Mouse (Mus musculus) myocyte (in vitro differentiated cells): ENCODE results near the gene Pigk.

Source experiments
- CEBPB ChIP-seq: IDR thresholded peaks from 2 replicates; pipeline ENCODE4 v1.6.1; 2011; ENCODE audit warnings: mild to moderate bottlenecking, moderate library complexity; ENCODE audit not compliant: poor library complexity, insufficient read depth, severe bottlenecking
- E2F4 ChIP-seq: IDR thresholded peaks from one replicate; pipeline ENCODE4 v1.6.1; 2011; ENCODE audit warnings: mild to moderate bottlenecking, control low read depth, moderate library complexity; ENCODE audit not compliant: insufficient read depth
- MAX ChIP-seq: IDR thresholded peaks from one replicate; pipeline ENCODE4 v1.6.1; 2011; ENCODE audit warnings: low read depth, mild to moderate bottlenecking, control low read depth
- MYOG ChIP-seq, 3 experiments: IDR thresholded peaks; one replicate each; pipeline ENCODE4 v1.6.1; 2011; ENCODE audit warnings: control low read depth in 2 of 3, low read depth in 2 of 3, mild to moderate bottlenecking in 2 of 3; ENCODE audit not compliant: insufficient read length in 2 of 3, control insufficient read depth in 1 of 3, insufficient read depth in 1 of 3
- POLR2A ChIP-seq: IDR thresholded peaks from one replicate; pipeline ENCODE4 v1.6.1; 2011; ENCODE audit warnings: low read depth, mild to moderate bottlenecking, control low read depth, moderate library complexity; ENCODE audit not compliant: insufficient read length
- POLR2AphosphoS2 ChIP-seq: IDR thresholded peaks from one replicate; pipeline ENCODE4 v1.6.1; 2011; ENCODE audit warnings: low read depth, control low read depth; ENCODE audit not compliant: insufficient read length
- REST ChIP-seq: IDR thresholded peaks from one replicate; pipeline ENCODE4 v1.6.1; 2011; ENCODE audit warnings: mild to moderate bottlenecking, control low read depth, moderate library complexity; ENCODE audit not compliant: insufficient read depth, insufficient read length
- TCF3 ChIP-seq: IDR thresholded peaks from one replicate; pipeline ENCODE4 v1.6.1; 2011; ENCODE audit warnings: low read depth, control low read depth; ENCODE audit not compliant: insufficient read length
- USF1 ChIP-seq: IDR thresholded peaks from one replicate; pipeline ENCODE4 v1.6.1; 2011; ENCODE audit warnings: low read depth, mild to moderate bottlenecking, control low read depth, moderate library complexity

- TF ChIP-seq REST (no peak), POLR2AphosphoS2 (no peak), POLR2A (no peak), TCF3 (no peak), MAX (no peak), USF1 (no peak), MYOG (IDR thresholded peaks at IDR 0.05; ENCODE audit: control insufficient read depth in 1 of 3, insufficient read depth in 1 of 3, insufficient read length in 2 of 3, low read depth in 2 of 3) (no peak), CEBPB (no peak), E2F4 (no peak)
Observed at GRCm38 (mm10) chr3:152920365-152920764, 206.5 kb downstream of the Pigk start.
